14 mouse cellular contexts compared by ENCODE assay signal in the genomic region with DNA sequence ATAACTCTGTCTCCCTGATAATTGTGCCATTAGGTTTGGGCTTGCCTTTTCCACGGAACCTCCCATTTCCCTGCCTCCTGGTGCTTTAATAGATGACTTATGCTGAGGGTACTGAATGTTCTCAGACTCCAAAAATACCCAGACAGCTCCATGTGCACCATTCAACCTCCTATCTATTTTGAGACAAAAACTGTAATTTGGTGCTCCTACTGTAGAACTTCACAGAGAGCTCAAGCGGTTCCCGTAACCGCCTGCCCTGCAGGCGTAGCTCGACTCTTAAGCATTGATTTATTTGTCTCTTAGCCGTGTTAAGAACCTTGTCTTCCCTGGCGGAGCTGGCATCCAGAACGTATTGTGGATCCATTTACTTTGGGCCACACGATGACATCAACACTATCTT.
DNase-seq lines count a peak whose midpoint lies in the region; ATAC-seq lines count a peak whose summit lies in the region.
"Had no signal": no experiment of that assay in that cellular context is flagged by ENCODE, and none has a peak within 500 bp of the region (broad histone marks: within the 10 kb centered on the region; RNA-seq: fewer than 3 reads in every experiment).

No protein-coding gene starts in this region.

- no peaks in the 10 kb centered on the region for H3K4me1 ChIP-seq in midbrain, embryonic 14.5 days (ENCODE audit: control insufficient read depth, insufficient read depth, low read length)
- H3K4me1 ChIP-seq in midbrain, embryonic 15.5 days: no peaks in the 10 kb centered on the region
- H3K4me1 ChIP-seq: embryonic facial prominence, embryonic 10.5 days had no signal

- H3K4me3 ChIP-seq in midbrain, embryonic 14.5 days (replicated peaks; ENCODE audit: low read depth, low read length): no peak overlapping the region
- H3K4me3 ChIP-seq in midbrain, embryonic 15.5 days: no peak overlapping the region
- H3K4me3 ChIP-seq: embryonic facial prominence, embryonic 10.5 days had no signal

- ATAC-seq in midbrain, embryonic 14.5 days (ENCODE audit: low FRiP score, low TSS enrichment): no peak
- ATAC-seq in midbrain, embryonic 15.5 days (replicated peaks): no peak

- intact Hi-C loops in heart, postnatal 14 days (cut with DNase I): no loop called here
- intact Hi-C loops in gastrocnemius, postnatal 14 days (cut with DNase I; ENCODE audit: low total_unique reads): no loop called here

- H3K9ac ChIP-seq in midbrain, embryonic 14.5 days (replicated peaks; ENCODE audit: low read length): no peak overlapping the region
- no peak overlapping the region for H3K9ac ChIP-seq in midbrain, embryonic 15.5 days

- 82% methylated on average over 10 of the region's 10 CpGs for WGBS in midbrain, embryonic 14.5 days
- WGBS in midbrain, embryonic 15.5 days: 80% methylated on average over 10 of the region's 10 CpGs

- no peaks in the 10 kb centered on the region for H3K9me3 ChIP-seq in midbrain, embryonic 14.5 days (ENCODE audit: control insufficient read depth, low read length)
- no peaks in the 10 kb centered on the region for H3K9me3 ChIP-seq in midbrain, embryonic 15.5 days
- H3K9me3 ChIP-seq: embryonic facial prominence, embryonic 10.5 days had no signal

- H3K36me3 ChIP-seq in midbrain, embryonic 14.5 days (ENCODE audit: control insufficient read depth, insufficient read depth, low read length): no peaks in the 10 kb centered on the region
- H3K36me3 ChIP-seq in midbrain, embryonic 15.5 days (replicated peaks): no peaks in the 10 kb centered on the region
- H3K36me3 ChIP-seq: embryonic facial prominence, embryonic 10.5 days had no signal

- no peak overlapping the region for H3K4me2 ChIP-seq in midbrain, embryonic 14.5 days (ENCODE audit: low read length)
- H3K4me2 ChIP-seq in midbrain, embryonic 15.5 days: no peak overlapping the region

- H3K27ac ChIP-seq in midbrain, embryonic 14.5 days (replicated peaks; ENCODE audit: low read depth, low read length): no peak overlapping the region
- no peak overlapping the region for H3K27ac ChIP-seq in midbrain, embryonic 15.5 days
- H3K27ac ChIP-seq: embryonic facial prominence, embryonic 10.5 days; macrophage had no signal

- H3K27me3 ChIP-seq in midbrain, embryonic 14.5 days (ENCODE audit: control insufficient read depth, insufficient read depth, low read length): no peaks in the 10 kb centered on the region
- no peaks in the 10 kb centered on the region for H3K27me3 ChIP-seq in midbrain, embryonic 15.5 days (replicated peaks)

- peak; percentile 4 for DNase-seq in embryo, embryonic 10.5 days (ENCODE audit: low spot score)
- no peak for DNase-seq in embryo, embryonic 9.5 days (ENCODE audit: extremely low spot score)
- DNase-seq in midbrain, embryonic 14.5 days: peak; percentile 42
- DNase-seq in layer of hippocampus, postnatal 14 days (ENCODE audit: low spot score in 2 of 2): peak; percentile 34 to 54
- peak; percentile 26 to 68 for DNase-seq in right cerebral cortex, postnatal 36 days (ENCODE audit: low spot score in 2 of 2)
- no peak for DNase-seq in heart, postnatal 14 days
- no peak for DNase-seq in gastrocnemius, postnatal 14 days
- DNase-seq: cerebellum, adult 11-12 months; heart, adult 18-20 months; kidney, postnatal 14 days; lung, adult 18-20 months had no signal

Comparison
In these comparisons a context has a peak if more than half of its experiments do, and no peak if none do; other contexts are left out.
1. DNase-seq: peak in embryo, embryonic 10.5 days (single experiment), midbrain, embryonic 14.5 days (single experiment), layer of hippocampus, postnatal 14 days (2 of 2) and right cerebral cortex, postnatal 36 days (2 of 2); none in embryo, embryonic 9.5 days (single experiment), heart, postnatal 14 days (0 of 2) and gastrocnemius, postnatal 14 days (single experiment).